Mouse (Mus musculus) heart, postnatal 0 days (tissue): ENCODE results near the gene Tead3.

Source experiments
- CTCF ChIP-seq: IDR thresholded peaks from 2 replicates; pipeline ENCODE4 v1.5.1; 2016; ENCODE audit warnings: antibody characterized with exemption, control low read depth, low read depth
- EP300 ChIP-seq: IDR thresholded peaks from 2 replicates; pipeline ENCODE4 v1.6.1; 2016; ENCODE audit warnings: antibody characterized with exemption, low read depth

GRCm38 (mm10) chr17:28352018-28352417, 1.4 kb upstream of the Tead3 start:
- TF ChIP-seq EP300 = no peak
- no peak for TF ChIP-seq CTCF
